Mouse (Mus musculus): ENCODE measurements at regions not wholly inside any gene's neighbourhood (a gene's known extent, or its start where the extent isn't known, plus 50 kb on each side); places are given as distances from the start of the nearest gene placed in this dataset.
A peak's percentile ranks its signal among the peaks of the same experiment; 100 is the strongest.

- DNase-seq, result no peak
Observed at GRCm38 (mm10) chr4:131500928-131501650, 337.0 kb downstream of the Ptpru start.

- peak; percentile 54 to 65 for DNase-seq
Observed at GRCm38 (mm10) chr4:131508154-131508553, 329.9 kb downstream of the Ptpru start.

GRCm38 (mm10) chr4:131511586-131511985 is 326.5 kb downstream of the Ptpru start:
- DNase-seq, result no peak

GRCm38 (mm10) chr4:131512768-131513167 is 325.3 kb downstream of the Ptpru start:
- no peak for DNase-seq

GRCm38 (mm10) chr4:131520636-131521306 is 317.3 kb downstream of the Ptpru start:
- no peak for DNase-seq

GRCm38 (mm10) chr4:131521307-131521651 is 316.8 kb downstream of the Ptpru start:
- DNase-seq, result no peak

- DNase-seq, result no peak
Observed at GRCm38 (mm10) chr4:131525236-131525635, 312.9 kb downstream of the Ptpru start.

- DNase-seq, result no peak
Observed at GRCm38 (mm10) chr4:131530491-131530890, 307.6 kb downstream of the Ptpru start.

GRCm38 (mm10) chr4:131531003-131531402 is 307.1 kb downstream of the Ptpru start:
- DNase-seq, result no peak

GRCm38 (mm10) chr4:131534831-131535230 is 303.3 kb downstream of the Ptpru start:
- DNase-seq, result no peak

GRCm38 (mm10) chr4:131538237-131538636 is 299.9 kb downstream of the Ptpru start:
- DNase-seq, result no peak

GRCm38 (mm10) chr4:131546422-131547200 is 291.5 kb downstream of the Ptpru start:
- DNase-seq, result no peak

GRCm38 (mm10) chr4:131549581-131549980 is 288.5 kb downstream of the Ptpru start:
- DNase-seq, result peak; percentile 39 to 46

- no peak for DNase-seq
Observed at GRCm38 (mm10) chr4:131558513-131558912, 279.6 kb downstream of the Ptpru start.

- no peak for DNase-seq
Observed at GRCm38 (mm10) chr4:131563851-131564250, 274.2 kb downstream of the Ptpru start.

GRCm38 (mm10) chr4:131565203-131565602 is 272.9 kb downstream of the Ptpru start:
- DNase-seq, result no peak

GRCm38 (mm10) chr4:131567241-131567640 is 270.8 kb downstream of the Ptpru start:
- no peak for DNase-seq

- DNase-seq, result no peak
Observed at GRCm38 (mm10) chr4:131569156-131569555, 268.9 kb downstream of the Ptpru start.

GRCm38 (mm10) chr4:131577571-131577970 is 260.5 kb downstream of the Ptpru start:
- no peak for DNase-seq

- no peak for DNase-seq
Observed at GRCm38 (mm10) chr4:131585946-131586345, 252.1 kb downstream of the Ptpru start.

- DNase-seq, result no peak
Observed at GRCm38 (mm10) chr4:131587536-131587935, 250.6 kb downstream of the Ptpru start.

- no peak for DNase-seq
Observed at GRCm38 (mm10) chr4:131590136-131590535, 248.0 kb downstream of the Ptpru start.

GRCm38 (mm10) chr4:131591456-131591855 is 246.6 kb downstream of the Ptpru start:
- no peak for DNase-seq
